Mouse (Mus musculus) NIH3T3 (cell line): ENCODE measurements around the gene Ngdn.
"Not testable (repeated sequence)": the region's sequence is repeated elsewhere in the genome, so short reads cannot be mapped to it uniquely, and the experiment has no call there.

Source experiments
- DNase-seq: peaks from one replicate; pipeline ENCODE4 v3.0.0-alpha.2; 2012; ENCODE audit warnings: low read depth

Gene Ngdn

DNA sequence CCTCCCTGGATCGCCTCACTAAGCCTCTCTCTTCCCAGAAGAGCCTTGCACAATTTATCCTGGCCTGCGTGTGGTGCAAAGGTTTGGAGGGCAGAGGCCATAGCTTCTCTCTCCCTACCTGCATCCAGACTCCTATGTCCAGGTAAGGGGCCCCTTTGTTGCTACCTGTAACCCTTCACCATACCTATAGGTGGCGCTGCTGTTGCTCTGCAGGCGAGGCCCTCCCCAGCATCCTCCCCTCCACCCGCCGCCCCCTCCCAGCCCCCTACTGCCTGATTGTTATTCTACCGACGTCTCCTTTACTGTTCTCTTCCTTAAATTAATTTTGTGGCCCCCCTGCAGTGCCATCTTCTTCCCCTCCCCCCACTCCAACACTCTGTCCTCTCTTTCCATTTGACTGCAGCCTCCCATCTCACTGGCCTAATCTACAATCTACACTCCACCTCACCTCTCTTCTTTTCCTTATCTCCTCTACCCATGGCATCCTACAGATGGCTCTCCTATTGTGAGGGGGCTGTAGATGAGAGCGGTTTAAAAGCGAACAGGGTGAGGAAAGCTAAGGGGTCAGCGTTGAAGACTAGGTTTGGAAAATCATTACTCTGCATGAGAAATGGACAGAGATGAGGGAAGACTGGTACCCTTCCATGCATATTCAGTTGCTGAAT, 13.9 kb downstream of the Ngdn start:
- no peak for DNase-seq

DNA sequence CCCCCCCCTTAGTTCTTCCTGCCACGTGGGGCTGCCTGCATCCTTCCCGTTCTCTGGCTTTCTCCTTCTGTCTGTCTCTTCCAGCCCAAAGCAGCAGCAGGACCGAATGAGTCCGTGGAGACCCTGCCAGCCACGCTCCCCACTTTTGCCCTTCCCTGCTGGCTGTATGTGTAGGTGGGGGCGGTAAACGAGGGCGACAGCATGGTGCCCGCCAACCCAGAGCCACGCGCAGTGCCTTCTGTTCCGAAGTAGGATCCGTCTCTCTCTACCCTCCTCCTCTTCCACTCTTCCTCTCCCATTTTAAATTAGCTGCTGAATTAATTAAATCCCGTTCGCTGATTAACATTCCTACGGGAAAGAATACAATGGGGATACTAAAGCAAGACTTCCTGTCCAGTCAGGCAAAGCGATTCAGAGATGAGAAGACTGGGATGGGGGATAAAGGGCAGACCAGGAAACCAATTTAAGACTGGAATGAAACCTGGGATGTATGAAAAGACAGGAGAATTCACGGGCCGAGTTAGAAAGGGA, 17.5 kb downstream of the Ngdn start:
- DNase-seq = no peak

DNA sequence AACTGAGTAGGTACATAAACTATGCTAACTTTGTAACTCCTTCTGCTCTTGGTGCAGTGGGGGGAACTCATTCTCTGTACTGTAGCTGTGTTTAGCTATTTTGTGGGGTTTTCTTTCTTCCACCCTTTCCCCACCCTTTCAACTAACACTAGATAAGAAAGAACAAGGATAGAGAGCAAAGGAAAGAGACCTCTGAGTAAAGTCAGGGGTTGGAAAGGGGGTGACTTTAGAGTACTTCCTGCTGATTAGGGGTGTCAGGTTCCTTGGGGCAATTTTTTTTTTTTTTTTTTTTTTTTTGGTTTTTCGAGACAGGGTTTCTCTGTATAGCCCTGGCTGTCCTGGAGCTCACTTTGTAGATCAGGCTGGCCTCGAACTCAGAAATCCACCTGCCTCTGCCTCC, 28.4 kb downstream of the Ngdn start:
- DNase-seq = not testable (repeated sequence)

DNA sequence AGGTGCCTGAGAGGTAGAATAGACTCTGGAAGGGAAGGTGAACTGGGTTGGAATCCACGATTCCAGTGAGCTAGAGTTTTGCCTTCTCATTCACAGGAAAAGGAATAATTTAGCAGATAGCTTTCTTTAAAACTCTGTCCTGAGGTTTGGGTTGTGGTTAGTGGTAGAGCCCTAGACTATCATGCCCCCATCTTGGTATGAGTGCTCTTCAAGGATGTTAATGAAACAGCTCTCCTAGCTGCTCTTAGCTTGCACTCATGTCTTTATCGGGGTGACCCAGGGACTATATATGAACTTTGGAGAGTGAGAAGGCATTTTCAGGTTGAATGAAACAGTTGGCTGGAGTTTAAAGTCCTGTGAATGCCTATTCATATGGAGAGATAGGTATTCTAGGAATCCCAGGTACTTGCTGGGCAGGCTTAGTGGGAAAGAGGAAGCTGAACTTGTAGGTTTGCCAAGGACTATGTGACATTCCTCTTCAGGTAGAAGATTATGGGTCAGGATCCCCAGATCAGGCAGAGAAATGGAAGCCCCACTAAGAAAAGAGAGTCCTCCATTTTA, 32.8 kb downstream of the Ngdn start:
- no peak for DNase-seq

DNA sequence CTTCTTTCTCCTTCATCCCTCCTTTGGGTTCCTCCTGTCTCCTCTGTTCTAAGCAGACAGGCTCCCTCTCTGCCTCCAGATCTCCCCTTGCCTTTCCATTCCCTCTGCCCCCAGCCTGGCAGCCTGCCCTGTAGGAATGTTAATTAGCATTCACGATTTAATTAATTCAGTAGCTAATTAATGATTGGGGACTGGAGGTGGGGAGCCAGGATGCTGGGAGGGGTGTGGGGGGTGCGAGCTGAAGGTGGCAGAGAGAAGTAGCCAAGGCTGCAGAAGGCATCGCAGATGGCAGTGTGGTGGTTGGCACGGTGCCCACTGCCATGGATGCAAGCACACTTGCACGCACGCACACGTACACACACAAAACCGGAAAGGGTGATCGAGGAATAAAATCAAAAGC, 37.2 kb downstream of the Ngdn start:
- DNase-seq = no peak

DNA sequence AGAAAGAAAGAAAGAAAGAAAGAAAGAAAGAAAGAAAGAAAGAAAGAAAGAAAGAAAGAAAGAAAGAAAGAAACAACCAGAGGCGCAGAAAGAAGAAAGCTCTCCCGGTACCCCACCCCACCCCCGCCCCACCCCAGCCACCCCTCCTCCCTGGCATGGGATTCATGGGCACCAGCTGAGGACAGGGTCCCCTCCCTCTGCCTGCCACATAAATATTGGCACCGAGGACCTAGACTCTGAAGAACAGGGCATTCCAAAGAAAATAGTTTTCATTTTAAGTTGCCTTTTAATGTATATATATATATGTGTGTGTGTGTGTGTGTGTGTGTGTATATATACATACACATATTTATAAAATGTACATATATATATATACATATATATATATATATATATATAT, 37.8 kb downstream of the Ngdn start:
- DNase-seq = no peak

DNA sequence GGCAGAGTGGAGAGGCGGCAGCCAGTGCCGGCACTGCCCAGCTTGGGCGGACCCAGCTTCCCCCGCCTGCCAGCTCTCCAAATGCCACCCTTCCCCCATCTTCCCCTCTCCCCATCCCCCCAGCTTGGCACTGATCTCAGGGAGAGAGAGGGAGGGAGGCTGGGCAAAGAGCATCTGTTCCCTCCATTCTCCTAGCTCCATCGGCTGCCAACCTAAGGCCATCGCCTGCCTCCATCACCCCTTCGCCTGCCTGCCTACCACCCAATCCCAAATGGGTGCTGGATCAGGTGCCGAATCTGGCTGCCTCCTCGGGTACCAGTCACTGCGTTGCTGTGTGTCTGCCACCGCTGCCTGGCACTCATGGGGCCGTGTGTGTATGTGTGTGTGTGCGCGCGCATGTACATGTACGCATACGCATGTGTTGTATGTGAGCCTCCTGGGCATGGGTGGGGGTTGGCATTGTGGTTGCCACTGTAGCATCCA, 38.5 kb downstream of the Ngdn start:
- no peak for DNase-seq

DNA sequence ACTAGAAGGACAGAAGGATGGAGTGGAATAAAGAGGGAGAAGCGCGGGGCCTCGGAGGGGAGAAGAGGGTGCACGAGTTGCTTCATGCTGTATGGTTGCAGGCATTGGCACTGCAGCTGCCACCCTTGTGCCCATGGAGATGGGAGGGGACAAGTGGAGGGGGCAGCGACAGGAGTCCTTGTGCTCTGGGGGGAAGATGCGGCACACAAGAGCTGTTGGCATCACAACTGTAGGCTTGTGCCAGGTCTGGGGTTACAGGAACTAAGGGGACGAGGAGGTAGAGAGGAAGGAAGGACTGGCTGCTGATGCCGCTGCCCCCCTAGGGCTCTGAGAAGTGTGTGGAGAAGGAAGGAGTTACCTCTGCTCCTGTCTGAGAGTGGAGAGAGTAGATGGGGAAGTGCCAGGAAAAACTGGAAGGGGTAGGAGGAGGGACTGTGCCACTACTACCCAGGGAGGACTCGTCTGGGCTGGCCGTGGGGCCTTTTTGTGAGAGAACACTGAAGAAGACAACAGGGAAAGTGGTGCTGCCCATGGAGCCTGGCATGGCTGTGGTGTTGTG, 39.0 kb downstream of the Ngdn start:
- DNase-seq = no peak

DNA sequence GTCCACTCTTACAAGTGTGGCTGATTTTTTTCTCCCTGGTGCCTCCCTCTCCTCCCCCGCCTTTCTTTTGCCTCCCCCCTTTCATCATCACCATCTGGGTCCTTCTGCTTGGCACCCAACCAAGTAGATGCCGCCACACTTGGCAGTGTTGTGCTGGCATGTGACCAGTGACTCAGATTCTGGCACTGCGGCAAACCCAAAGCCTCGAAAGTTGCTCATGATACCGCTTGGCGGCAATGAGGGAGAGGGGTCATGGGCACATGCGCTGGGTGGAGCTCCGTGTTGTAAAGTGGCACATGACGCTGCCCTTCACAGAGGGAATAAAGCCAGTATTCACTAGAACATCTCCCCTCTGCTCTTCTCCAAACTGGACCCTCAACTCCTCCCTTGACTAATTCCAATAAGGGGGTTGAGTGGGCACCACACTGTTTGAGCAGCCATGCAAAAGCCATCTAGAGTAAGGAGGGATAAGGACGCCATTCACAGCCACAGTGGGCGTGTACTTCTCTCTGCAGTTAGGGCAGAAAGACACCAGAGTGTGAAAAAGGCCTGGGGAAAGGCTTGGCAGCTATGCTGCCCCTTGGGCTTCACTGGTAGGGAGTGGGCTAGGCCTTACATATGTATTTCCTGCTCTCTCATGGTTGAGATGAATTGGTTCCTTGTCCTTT, 40.0 kb downstream of the Ngdn start:
- DNase-seq = peak; percentile 70

DNA sequence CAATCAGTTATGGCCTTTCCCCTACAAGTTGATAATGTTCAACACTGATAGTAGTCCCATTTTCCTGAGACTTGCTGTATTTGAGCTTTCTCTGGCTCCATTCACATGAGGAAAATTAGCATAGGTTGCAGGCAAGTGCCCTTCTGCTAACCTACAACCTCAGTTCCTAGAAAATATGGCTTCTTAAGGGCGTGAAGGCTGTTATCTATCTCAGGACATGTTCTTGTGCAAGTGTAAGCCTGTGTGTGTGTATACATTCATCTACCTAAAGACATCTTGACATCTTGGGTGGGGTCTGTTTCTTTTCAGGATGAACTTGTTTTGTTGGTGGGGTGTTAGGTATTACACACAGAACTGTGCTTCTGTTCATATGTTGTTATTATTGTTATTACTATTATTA, 43.8 kb downstream of the Ngdn start:
- no peak for DNase-seq

DNA sequence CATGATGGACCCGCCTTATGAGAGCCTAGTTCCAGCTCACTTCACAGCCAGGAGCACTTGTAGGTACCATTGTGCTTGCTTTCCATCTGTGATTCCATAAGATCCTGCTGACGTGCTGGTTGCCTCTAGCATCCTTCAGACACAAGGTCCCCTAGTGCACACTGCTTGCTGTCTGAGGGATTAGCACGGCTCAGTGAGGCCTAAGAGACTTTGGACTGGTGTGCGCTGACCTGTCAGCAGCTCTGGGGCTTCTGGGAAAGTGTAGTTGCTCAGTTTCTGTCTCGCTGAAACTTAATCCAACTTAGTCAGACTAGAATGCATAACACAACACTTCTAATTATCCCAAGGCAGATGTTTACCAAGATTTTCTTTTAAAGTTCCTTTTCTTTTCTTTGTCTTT, 44.7 kb downstream of the Ngdn start:
- DNase-seq = no peak

DNA sequence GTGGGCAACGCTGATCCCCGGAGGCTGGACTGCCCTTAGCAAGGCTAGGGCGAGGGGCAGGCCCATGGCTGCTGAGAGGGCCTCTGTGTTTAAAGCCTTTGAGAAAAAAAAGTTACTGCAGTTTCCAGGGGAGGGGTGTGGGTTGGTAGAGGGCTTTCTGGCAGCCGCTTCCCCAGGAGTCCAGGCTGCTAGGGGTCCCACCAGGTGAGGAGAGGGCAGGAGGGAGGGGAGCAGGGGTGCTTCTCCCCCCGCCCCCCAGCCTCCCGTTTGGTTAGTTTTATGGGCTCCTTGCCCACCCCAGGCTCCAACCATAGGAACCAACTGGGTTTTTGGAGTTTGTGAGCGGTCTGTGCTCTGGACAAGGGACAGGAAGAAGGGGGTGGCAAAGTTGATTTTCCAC, 46.6 kb downstream of the Ngdn start:
- no peak for DNase-seq

DNA sequence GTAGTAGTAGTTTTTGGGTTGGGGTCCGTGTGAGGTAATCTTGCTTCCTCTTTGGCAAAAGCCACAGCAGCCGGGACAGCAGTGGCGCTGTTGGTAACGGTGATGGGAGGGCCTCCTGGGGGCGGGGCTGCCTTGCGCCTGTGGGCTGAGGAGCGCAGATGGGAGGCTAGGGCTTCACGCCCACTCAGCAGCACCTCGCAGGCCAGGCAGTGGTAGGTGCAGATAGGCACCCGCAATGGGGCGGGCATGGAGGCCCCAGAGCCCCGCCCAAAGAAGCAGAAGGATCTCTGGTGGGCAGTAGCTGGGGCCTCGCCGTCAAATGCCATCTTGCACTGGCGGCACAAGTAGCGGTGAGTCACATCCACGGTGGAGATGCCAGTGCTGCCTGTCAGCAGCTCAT, 47.4 kb downstream of the Ngdn start:
- DNase-seq = no peak

DNA sequence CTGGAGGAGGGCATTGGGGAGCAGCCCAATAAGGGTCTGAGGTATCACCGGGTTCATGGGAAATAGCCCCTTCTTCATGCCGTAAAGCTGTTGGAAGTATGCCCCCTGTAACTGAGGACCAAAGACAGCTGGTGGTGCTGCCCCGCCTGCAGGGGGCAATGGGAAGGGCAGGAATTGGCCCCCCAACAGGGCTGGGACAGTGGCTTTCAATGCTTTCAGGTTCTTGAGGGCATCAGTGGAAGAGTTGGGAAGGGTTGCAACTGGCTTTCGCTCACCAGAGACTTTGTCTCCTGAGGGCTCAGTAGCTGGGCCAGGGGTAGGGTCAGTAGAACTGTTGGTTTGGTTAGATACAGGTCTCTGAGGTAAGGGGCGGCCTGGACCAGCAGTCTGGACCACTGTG, 47.9 kb downstream of the Ngdn start:
- no peak for DNase-seq

DNA sequence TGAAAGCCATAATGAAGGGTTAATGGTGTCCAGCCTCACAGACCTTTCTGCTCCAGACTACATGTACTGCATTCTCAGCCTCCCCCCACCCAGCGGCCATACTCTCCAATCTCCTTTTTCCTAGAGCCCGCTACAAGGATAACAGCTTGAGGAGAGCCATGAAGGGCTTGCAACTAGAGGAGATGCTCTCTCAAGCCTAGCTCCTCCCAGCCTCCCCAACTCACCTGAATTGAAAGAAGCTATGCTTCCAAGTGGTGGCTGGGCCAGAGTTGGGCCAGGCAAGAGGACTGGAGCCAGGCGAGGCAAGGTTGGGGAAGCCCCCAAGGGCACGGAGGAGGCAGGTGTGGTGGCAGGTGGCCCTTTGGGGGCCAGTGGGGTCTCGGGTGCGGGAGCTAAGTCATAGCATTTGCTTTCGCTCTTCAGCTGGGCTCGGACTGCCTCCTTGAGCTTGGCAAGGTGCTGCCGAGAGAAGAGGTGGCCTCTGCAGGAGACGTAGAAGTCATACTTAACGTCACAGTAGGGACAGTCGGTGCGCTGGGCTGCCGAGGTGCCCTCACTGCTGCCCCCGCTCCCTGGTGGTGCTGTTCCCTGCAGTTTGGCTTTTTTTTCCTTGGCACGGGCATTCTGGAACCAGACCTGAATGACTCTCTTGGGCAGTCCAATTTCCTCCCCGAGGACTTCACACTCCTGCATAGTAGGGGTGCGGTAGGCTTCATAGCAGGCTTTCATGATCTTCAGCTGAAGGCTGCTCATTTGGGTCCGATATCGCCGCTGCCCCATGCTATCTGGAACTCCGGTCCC, 48.5 kb downstream of the Ngdn start:
- DNase-seq = no peak

DNA sequence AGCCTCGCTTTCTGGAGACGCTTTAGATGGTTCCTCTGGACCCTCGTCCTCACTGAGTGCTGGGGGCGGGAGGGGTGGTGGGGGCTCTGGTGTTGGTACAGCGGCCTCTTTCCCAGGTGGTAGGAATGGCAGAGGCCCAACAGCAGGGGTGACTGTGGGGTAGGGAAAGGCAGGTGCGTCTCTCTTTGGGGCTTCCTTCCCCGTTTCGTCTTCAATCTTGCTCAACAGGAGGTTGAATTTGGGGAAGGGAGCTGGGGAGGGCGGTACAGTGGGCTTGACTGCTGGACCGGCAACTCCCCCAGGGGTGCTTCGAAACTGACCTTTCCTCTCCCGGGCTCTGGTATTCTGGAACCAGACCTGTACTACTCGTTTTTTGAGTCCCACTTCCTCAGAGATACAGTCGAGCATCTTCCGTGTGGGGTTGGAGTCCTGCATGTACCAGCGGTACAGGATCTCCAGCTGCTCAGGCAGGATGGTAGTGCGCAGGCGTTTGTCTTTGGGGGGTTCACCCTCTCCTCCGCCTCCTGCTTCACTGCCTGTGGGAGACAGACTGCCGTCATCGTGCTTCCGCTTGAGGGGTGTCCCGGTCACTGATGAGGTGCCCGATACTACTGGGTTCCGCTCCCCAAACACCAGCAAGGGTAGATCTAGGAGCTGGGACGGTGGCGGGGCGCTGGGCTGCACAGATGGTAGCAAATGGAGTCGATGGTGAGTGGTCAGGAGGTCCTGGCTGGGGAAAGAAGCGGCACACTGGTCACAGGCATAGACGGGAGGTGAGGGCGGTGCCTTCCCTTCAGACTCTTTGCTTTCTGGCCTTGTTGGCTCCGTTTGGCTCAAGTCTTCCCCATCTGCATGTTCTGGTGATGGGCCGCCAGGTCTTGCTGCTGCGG, 49.5 kb downstream of the Ngdn start:
- no peak for DNase-seq

DNA sequence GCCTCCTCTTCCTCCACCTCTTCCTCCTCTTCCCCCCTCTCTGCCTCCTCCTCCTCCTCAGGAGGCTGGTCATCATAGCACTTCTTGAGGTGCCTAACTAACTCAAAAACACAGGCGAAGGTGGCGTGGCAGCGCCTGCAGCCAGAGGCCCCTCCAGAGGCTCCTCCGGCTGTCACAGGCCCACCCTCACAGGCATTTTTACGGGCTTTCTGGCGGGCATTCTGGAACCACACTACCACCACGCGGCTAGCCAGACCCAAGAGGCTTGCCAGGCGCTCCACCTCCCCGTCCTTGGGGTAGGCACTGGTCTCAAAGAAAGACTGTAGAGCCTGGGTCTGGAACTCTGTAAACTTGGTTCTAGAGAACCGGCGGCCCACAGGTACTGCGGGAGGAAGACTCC, 50.1 kb downstream of the Ngdn start:
- DNase-seq = no peak

DNA sequence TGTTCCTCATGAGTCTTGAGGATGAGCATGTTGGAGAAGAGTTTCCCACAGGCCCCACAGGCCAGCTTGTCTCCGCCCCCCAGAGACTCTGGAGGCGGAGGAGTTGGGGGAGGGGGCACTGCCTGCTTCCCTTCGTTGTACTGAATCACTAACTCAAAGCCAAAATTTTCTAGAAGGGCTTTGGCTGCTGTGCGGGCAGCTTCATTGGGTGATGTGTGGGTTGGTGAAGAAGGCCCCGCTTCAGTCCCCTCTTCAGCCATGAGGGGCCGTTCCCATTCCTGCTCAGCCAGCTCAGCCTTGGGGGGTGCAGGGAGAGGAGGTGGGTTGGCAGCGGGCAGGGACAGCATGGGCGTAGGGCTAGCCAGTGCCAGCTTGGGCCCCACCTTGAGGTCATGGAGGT, 50.8 kb downstream of the Ngdn start:
- DNase-seq = no peak

DNA sequence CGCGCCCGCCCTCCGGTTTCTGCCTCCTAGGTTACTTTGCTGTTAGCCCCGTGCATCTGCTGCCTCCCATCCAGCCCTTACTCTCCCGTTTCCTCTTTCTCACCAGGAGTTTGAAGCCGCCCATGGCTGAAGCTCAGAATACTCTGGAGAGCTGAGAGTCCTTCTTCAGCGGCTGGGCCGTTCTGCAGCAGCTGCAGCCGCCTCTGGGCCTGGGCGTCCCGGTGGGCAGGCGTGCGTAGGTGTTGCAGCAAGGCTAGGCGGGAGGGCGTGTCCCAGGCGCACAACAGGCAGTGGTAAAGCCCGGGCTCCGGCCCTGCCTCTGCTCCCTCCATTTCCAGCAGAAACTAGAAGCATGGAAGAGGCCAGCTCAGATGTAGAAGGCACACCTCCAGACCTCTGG, 56.5 kb downstream of the Ngdn start:
- DNase-seq = no peak
